Mouse (Mus musculus): ENCODE data around the gene Gpr18. TPM values are rescaled to one million over a fixed set of nuclear protein-coding genes. Genes with fewer than 3 reads are reported as not detected.
"Not testable (repeated sequence)": the region's sequence is repeated elsewhere in the genome, so short reads cannot be mapped to it uniquely, and the experiment has no call there.

Gene Gpr18
- polyA plus RNA-seq, 1 experiment from 2014 or later: 0.06 TPM

DNA sequence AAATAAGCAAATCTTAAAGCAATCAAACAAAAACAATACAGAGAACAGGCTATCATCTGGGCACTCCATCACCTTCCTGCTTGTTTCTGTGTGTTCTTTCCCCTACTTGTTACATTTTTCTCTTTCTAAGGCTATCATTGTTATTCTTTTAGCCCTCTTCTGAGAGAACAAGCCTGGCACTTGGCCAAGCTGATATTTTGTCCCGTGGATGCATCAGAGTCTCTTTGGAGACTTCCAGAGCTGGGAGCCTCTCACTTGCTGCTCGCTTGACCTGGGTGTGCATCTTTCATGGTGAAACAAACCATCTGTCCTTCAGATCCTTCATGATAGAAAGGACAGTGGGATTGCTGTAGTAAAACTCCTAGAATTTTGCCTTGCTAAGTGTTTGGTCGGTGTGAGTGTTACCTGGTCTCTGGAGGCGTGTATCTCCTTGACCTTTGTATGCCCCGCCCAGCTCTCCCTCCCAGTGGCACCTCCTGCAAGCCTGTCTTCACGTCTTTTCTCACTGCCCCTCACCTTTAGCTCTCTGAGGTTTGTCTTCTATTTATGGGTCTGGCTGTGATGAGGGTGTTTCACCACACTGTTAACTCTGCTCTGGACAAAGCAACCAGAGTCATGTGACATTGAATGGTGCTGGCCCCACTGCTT lies 31.3 kb downstream of the Gpr18 start:
- POLR2A ChIA-PET: interaction anchor here (0.6 kb wide), 1 partner anchor 11 kb away, joined by 5 read pairs; no protein-coding TSS in a partner anchor

DNA sequence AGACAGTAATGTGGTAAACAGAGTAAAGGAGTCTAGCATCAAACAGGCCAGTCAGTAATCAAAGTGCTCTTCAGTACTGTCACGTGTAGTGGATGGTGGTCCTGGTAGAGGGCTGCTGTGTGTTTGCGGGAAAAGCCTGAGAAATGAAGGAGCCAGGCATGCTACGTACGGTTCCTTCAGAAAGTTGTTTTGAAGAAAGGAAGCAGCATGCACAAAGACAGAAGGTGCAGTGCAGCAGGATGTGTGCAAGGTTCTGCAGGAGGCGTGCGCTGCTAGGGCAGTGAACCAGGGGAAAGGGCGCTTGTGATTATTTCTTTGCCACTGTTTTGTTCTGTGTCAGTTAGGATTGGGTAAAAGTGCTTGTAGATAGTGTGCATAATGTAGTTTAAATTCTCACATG lies 34.4 kb downstream of the Gpr18 start:
- no peak for ATAC-seq
- no peaks in the 10 kb centered on the region for H3K27me3 ChIP-seq
- DNase-seq (ENCODE audit: low read depth, low spot score): no peak
- ChIA-PET CTCF (interaction anchor here (0.8 kb wide), 1 partner anchor 38 kb away, joined by 3 read pairs; no protein-coding TSS in a partner anchor), POLR2A (no interaction called here)
- TF ChIP-seq CTCF (IDR thresholded peaks at IDR 0.05): no peak
- in situ Hi-C loops (cut with MboI; ENCODE audit: low pct_unique_long_range_greater_than_20kb): no loop called here

More for the DNA sequence above, 31.3 kb downstream of the Gpr18 start:
- CTCF ChIA-PET: no interaction called here
- no peaks in the 10 kb centered on the region for H3K27me3 ChIP-seq
- TF ChIP-seq CTCF (IDR thresholded peaks at IDR 0.05): no peak
- ATAC-seq (no peak), DNase-seq (ENCODE audit: low read depth, low spot score) (no peak)
- in situ Hi-C loops (cut with MboI; ENCODE audit: low pct_unique_long_range_greater_than_20kb): no loop called here

- TF ChIP-seq CTCF (IDR thresholded peaks at IDR 0.05): no peak
- no peak for ATAC-seq
- CTCF ChIA-PET: interaction anchor here (1.0 kb wide), 2 partner anchors 12 to 41 kb away, joined by 3 read pairs; no protein-coding TSS in a partner anchor
- POLR2A ChIA-PET: interaction anchor here (0.6 to 1.0 kb wide), 3 partner anchors 16 to 357 kb away, joined by 3 to 5 read pairs (median 3); no protein-coding TSS in a partner anchor
- no peaks in the 10 kb centered on the region for H3K27me3 ChIP-seq
- in situ Hi-C loops (cut with MboI; ENCODE audit: low pct_unique_long_range_greater_than_20kb): no loop called here
- no peak for DNase-seq (ENCODE audit: low read depth, low spot score)
Measured at GRCm38 (mm10) chr14:121879266-121879840, 36.2 kb downstream of the Gpr18 start.

GRCm38 (mm10) chr14:121878859-121879206 lies 36.7 kb downstream of the Gpr18 start:
- DNase-seq (ENCODE audit: low read depth, low spot score): no peak
- H3K27me3 ChIP-seq: no peaks in the 10 kb centered on the region
- in situ Hi-C loops (cut with MboI; ENCODE audit: low pct_unique_long_range_greater_than_20kb): no loop called here
- ATAC-seq: peak; percentile 54
- TF ChIP-seq CTCF (IDR thresholded peaks at IDR 0.05): no peak
- POLR2A ChIA-PET: interaction anchor here (0.6 to 1.0 kb wide), 2 partner anchors 17 to 36 kb away, joined by 3 to 5 read pairs; no protein-coding TSS in a partner anchor
- CTCF ChIA-PET: interaction anchor here (1.0 kb wide), 2 partner anchors 13 to 42 kb away, joined by 3 read pairs; no protein-coding TSS in a partner anchor

DNA sequence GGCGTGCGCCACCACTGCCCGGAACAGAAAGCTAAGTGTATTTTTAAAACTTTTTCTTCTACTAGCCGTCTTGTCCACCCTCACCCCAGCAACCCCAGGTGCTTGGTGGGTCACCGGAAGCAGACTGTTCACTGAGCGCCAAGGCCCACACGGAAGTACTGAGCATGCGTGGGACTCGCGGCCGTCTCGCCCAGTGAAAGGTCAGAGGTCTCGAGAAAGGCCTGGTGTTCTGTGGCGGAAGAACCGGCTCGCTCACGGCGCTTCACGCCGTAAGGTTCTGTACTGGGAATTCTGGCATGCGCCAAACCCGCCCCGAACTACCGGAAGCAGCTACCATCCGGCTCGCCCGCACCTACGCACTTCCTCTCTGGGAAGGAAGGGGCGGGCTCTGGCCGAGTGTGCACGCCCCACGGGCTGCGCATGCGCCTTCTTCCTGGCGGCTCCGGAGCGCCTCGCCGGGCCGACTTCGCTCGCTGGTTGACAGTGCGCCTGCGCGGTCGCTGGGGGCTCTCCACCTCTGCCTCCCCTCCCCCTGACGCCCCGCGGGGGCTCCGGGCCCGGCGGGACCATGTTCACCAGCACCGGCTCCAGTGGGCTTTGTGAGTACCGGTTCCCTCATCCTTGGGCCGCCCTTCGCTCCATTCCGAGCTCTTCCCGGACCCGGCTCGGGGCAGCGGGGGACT lies 37.3 kb downstream of the Gpr18 start, which contains the start of gene Ubac2:
Gene Ubac2 (plus strand): TSS at position 445 of the 683 bp plus-strand sequence.
- in situ Hi-C loops (cut with MboI; ENCODE audit: low pct_unique_long_range_greater_than_20kb): no loop called here
- CTCF ChIA-PET: interaction anchor here (1.0 kb wide), 2 partner anchors 14 to 42 kb away, joined by 3 read pairs; no protein-coding TSS in a partner anchor
- TF ChIP-seq CTCF (IDR thresholded peaks at IDR 0.05): no peak

GRCm38 (mm10) chr14:121877640-121878039 lies 37.9 kb downstream of the Gpr18 start:
- H3K27me3 ChIP-seq: no peaks in the 10 kb centered on the region
- no peak for DNase-seq (ENCODE audit: low read depth, low spot score)
- POLR2A ChIA-PET: no interaction called here
- TF ChIP-seq CTCF (IDR thresholded peaks at IDR 0.05): no peak
- ATAC-seq: no peak
- in situ Hi-C loops (cut with MboI; ENCODE audit: low pct_unique_long_range_greater_than_20kb): no loop called here
- CTCF ChIA-PET: interaction anchor here (1.3 kb wide), 1 partner anchor 12 kb away, joined by 5 read pairs; no protein-coding TSS in a partner anchor

More for the DNA sequence above, 37.3 kb downstream of the Gpr18 start, which contains the start of gene Ubac2:
- no peaks in the 10 kb centered on the region for H3K27me3 ChIP-seq
- POLR2A ChIA-PET: interaction anchor here (0.6 to 1.0 kb wide), 2 partner anchors 17 to 37 kb away, joined by 3 to 5 read pairs; no protein-coding TSS in a partner anchor
- peak; percentile 79 for DNase-seq (ENCODE audit: low read depth, low spot score)
- peak; percentile 92 for ATAC-seq

GRCm38 (mm10) chr14:121876860-121877259 lies 38.7 kb downstream of the Gpr18 start:
- CTCF ChIA-PET: interaction anchor here (1.3 kb wide), 1 partner anchor 12 kb away, joined by 5 read pairs; no protein-coding TSS in a partner anchor
- DNase-seq (ENCODE audit: low read depth, low spot score) (no peak), ATAC-seq (no peak)
- TF ChIP-seq CTCF (IDR thresholded peaks at IDR 0.05): no peak
- no peaks in the 10 kb centered on the region for H3K27me3 ChIP-seq
- in situ Hi-C loops (cut with MboI; ENCODE audit: low pct_unique_long_range_greater_than_20kb): no loop called here
- POLR2A ChIA-PET: no interaction called here

DNA sequence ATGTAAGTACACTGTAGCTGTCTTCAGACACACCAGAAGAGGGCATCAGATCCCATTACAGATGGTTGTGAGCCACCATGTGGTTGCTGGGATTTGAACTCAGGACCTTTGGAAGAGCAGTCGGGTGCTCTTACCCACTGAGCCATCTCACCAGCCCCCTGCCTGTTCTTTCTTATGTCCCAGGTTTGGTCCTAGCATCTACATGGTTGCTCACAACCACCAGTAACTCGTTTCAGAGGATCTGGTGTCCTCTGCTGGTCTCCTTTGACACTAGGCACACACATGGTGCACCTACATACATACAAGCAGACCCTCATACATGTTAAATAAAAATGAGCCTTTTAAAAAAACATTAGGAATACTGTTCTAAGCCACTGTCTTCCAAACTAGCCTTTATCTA lies 39.4 kb downstream of the Gpr18 start:
- H3K27me3 ChIP-seq; CTCF ChIA-PET; in situ Hi-C loops (cut with MboI; ENCODE audit: low pct_unique_long_range_greater_than_20kb); ATAC-seq; DNase-seq (ENCODE audit: low read depth, low spot score); POLR2A ChIA-PET: not testable (repeated sequence)

GRCm38 (mm10) chr14:121873646-121874045 lies 41.9 kb downstream of the Gpr18 start:
- ATAC-seq (no peak), DNase-seq (ENCODE audit: low read depth, low spot score) (no peak)
- ChIA-PET CTCF (no interaction called here), POLR2A (no interaction called here)
- in situ Hi-C loops (cut with MboI; ENCODE audit: low pct_unique_long_range_greater_than_20kb): no loop called here
- TF ChIP-seq CTCF (IDR thresholded peaks at IDR 0.05): no peak
- no peaks in the 10 kb centered on the region for H3K27me3 ChIP-seq

DNA sequence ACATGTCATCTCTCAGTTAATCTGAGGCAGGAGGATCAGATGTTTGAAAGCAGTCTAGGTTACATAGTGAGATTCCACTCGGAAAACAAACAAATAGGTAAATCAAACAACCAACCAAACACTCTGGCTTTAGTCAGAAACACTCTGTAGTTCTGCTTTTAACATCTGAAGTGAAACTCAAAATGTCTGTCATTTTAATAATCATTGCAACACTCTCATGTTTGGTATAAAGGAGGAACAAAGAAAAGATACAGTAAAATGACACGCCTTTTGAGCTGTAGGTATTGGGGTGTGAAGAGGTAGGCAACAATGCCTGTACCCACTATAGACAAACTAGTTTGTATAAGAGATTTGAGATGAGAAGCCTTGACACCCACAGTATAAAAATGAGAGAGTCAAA lies 42.4 kb downstream of the Gpr18 start:
- ChIA-PET CTCF (no interaction called here), POLR2A (no interaction called here)
- no peaks in the 10 kb centered on the region for H3K27me3 ChIP-seq
- in situ Hi-C loops (cut with MboI; ENCODE audit: low pct_unique_long_range_greater_than_20kb): no loop called here
- DNase-seq (ENCODE audit: low read depth, low spot score) (no peak), ATAC-seq (no peak)
- no peak for TF ChIP-seq CTCF (IDR thresholded peaks at IDR 0.05)
